Mouse (Mus musculus) liver, embryonic 14.5 days (tissue): Measurements from ENCODE around the gene Prkd1. TPM values are rescaled to one million over a fixed set of nuclear protein-coding genes. Genes with fewer than 3 reads are reported as not detected.
A peak's percentile ranks its signal among the peaks of the same experiment; 100 is the strongest.
"Not testable (repeated sequence)": the region's sequence is repeated elsewhere in the genome, so short reads cannot be mapped to it uniquely, and the experiment has no call there.

ENCODE experiments used
- ATAC-seq: fragments of 200-750 bp; cut with Nextera tagmentation; 2 replicates; pipeline ENCODE4 v1.8.0; 2017; ENCODE audit warnings: moderate number of reproducible peaks, mild to moderate bottlenecking, moderate library complexity; ENCODE audit not compliant: insufficient read depth
- DNase-seq, 3 experiments: peaks; one replicate each; pipeline ENCODE4 v3.0.0-alpha.2; 2012 to 2013; ENCODE audit warnings: low read depth in 3 of 3, low spot score in 3 of 3
- H3K27ac ChIP-seq: fragments of 300-500 bp; sonication (generic); 2 replicates; pipeline ENCODE4 v1.5.1; 2014; ENCODE audit warnings: moderate library complexity, mild to moderate bottlenecking, control low read depth, inconsistent platforms
- H3K27me3 ChIP-seq: fragments of 300-500 bp; sonication (generic); 2 replicates; pipeline ENCODE4 v1.6.1; 2014; ENCODE audit warnings: mild to moderate bottlenecking, low read length, moderate library complexity; ENCODE audit not compliant: control insufficient read depth, insufficient read depth
- H3K36me3 ChIP-seq: fragments of 300-500 bp; sonication (generic); replicated peaks from 2 replicates; pipeline ENCODE4 v1.6.1; 2014; ENCODE audit warnings: low read depth; ENCODE audit not compliant: control insufficient read depth, insufficient read depth
- H3K4me1 ChIP-seq, 2 experiments: fragments of 200-500 bp in 1 of 2; fragments of 300-500 bp in 1 of 2; sonication (generic) in 1 of 2; replicated peaks; 2 replicates each; pipeline ENCODE4 v1.6.1; 2012 to 2014; ENCODE audit warnings: antibody characterized with exemption in 1 of 2, inconsistent platforms in 1 of 2, low read length in 1 of 2; ENCODE audit not compliant: control insufficient read depth in 2 of 2, insufficient read depth in 2 of 2
- H3K4me2 ChIP-seq: fragments of 300-500 bp; sonication (generic); 2 replicates; pipeline ENCODE4 v1.6.1; 2014; ENCODE audit warnings: low read depth, mild to moderate bottlenecking, control low read depth, moderate library complexity
- H3K4me3 ChIP-seq, 2 experiments: fragments of 200-500 bp in 1 of 2; fragments of 300-500 bp in 1 of 2; sonication (generic) in 1 of 2; 2 replicates each; pipeline ENCODE4 v1.5.1; 2012 to 2014; ENCODE audit warnings: low read depth in 2 of 2, low read length in 2 of 2, mild to moderate bottlenecking in 2 of 2, control low read depth in 1 of 2, inconsistent platforms in 1 of 2, moderate library complexity in 1 of 2; ENCODE audit not compliant: insufficient read depth in 1 of 2
- H3K9ac ChIP-seq: fragments of 300-500 bp; sonication (generic); replicated peaks from 2 replicates; pipeline ENCODE4 v1.6.1; 2014; ENCODE audit warnings: mild to moderate bottlenecking, control low read depth, moderate library complexity
- H3K9me3 ChIP-seq: fragments of 300-500 bp; sonication (generic); 2 replicates; pipeline ENCODE4 v1.6.1; 2016; ENCODE audit warnings: low read length, mixed read lengths; ENCODE audit not compliant: control insufficient read depth
- CTCF ChIP-seq: IDR thresholded peaks from 2 replicates; pipeline ENCODE4 v1.5.1; 2016; ENCODE audit warnings: antibody characterized with exemption, low read depth, control low read depth
- EP300 ChIP-seq: IDR thresholded peaks from 2 replicates; pipeline ENCODE4 v1.6.1; 2016; ENCODE audit warnings: antibody characterized with exemption, low read depth
- WGBS: fragments of 180-500 bp; shearing (Covaris S2); extraction: QIAGEN DNeasy Blood & Tissue Kit; methylation state at CpG from one replicate; pipeline ENCODE4 v1.1.7; 2014; ENCODE audit not compliant: insufficient replicate concordance; 5-methylcytosine and 5-hydroxymethylcytosine counted together
- polyA plus RNA-seq, 2 experiments: library from polyadenylated mRNA; depleted of rRNA in 1 of 2; stranded (reverse) in 1 of 2; unstranded in 1 of 2; fragments of >200 nt; fragmentation: Nextera tagmentation in 1 of 2; extraction: Ambion mirVana in 1 of 2; gene quantifications; 2 replicates each; pipeline versions ENCODE4 v1.2.1 to v1.2.3; 2012 to 2014

Gene Prkd1
- polyA plus RNA-seq, 2 experiments: 0.56 to 0.73 TPM

GRCm38 (mm10) chr12:50640171-50640570 is 8.7 kb downstream of the Prkd1 start:
- peak; percentile 82 for ATAC-seq
- TF ChIP-seq CTCF (no peak), EP300 (peak; percentile 72)
- Histone ChIP-seq H3K4me1 (peaks cover 0 to 6% of the 10 kb centered on the region in 2 experiments; a peak in 3 of 4 replicates), H3K9me3 (no peaks in the 10 kb centered on the region), H3K27ac (no peak overlapping the region), H3K4me2 (peak overlapping the region; percentile 22), H3K4me3 (no peak overlapping the region), H3K27me3 (no peaks in the 10 kb centered on the region), H3K36me3 (no peaks in the 10 kb centered on the region), H3K9ac (no peak overlapping the region)
- DNase-seq: no peak
- WGBS: 14% methylated on average over 4 of the region's 4 CpGs

GRCm38 (mm10) chr12:50634436-50634835 is 14.5 kb downstream of the Prkd1 start:
- Histone ChIP-seq H3K27me3 (no peaks in the 10 kb centered on the region), H3K4me3 (no peak overlapping the region)

GRCm38 (mm10) chr12:50626100-50626499 is 22.8 kb downstream of the Prkd1 start:
- H3K27ac ChIP-seq, H3K4me3 ChIP-seq, H3K27me3 ChIP-seq, H3K4me1 ChIP-seq, ATAC-seq, H3K9me3 ChIP-seq, H3K36me3 ChIP-seq, DNase-seq, H3K4me2 ChIP-seq, H3K9ac ChIP-seq: not testable (repeated sequence)
- 44% methylated on average over 2 of the region's 2 CpGs for WGBS

More at GRCm38 (mm10) chr12:50634436-50634835, 14.5 kb downstream of the Prkd1 start:
- no peak overlapping the region for H3K4me2 ChIP-seq
- no peak for TF ChIP-seq CTCF
- TF ChIP-seq EP300: no peak
- ATAC-seq: no peak
- no peak for DNase-seq
- H3K36me3 ChIP-seq: no peaks in the 10 kb centered on the region
- H3K9me3 ChIP-seq: no peaks in the 10 kb centered on the region
- 60% methylated on average over 6 of the region's 6 CpGs for WGBS
- H3K4me1 ChIP-seq: no peaks in the 10 kb centered on the region
- H3K9ac ChIP-seq: no peak overlapping the region
- no peak overlapping the region for H3K27ac ChIP-seq

- ATAC-seq: no peak
- H3K36me3 ChIP-seq: no peaks in the 10 kb centered on the region
- H3K27ac ChIP-seq: no peak overlapping the region
- H3K4me2 ChIP-seq: no peak overlapping the region
- no peak for TF ChIP-seq CTCF
- TF ChIP-seq EP300: no peak
- no peak overlapping the region for H3K9ac ChIP-seq
- DNase-seq: no peak
- WGBS: 58% methylated on average over 4 of the region's 4 CpGs
- no peaks in the 10 kb centered on the region for H3K4me1 ChIP-seq
- no peak overlapping the region for H3K4me3 ChIP-seq
- no peaks in the 10 kb centered on the region for H3K27me3 ChIP-seq
- no peaks in the 10 kb centered on the region for H3K9me3 ChIP-seq
Observed at GRCm38 (mm10) chr12:50624175-50624574, 24.7 kb downstream of the Prkd1 start.

- TF ChIP-seq EP300 (no peak), CTCF (no peak)
- 42% methylated on average over 1 of the region's 1 CpGs for WGBS
- no peak for ATAC-seq
Observed at GRCm38 (mm10) chr12:50615852-50616251, 33.0 kb downstream of the Prkd1 start.

More at GRCm38 (mm10) chr12:50615852-50616251, 33.0 kb downstream of the Prkd1 start:
- no peak overlapping the region for H3K27ac ChIP-seq
- H3K9me3 ChIP-seq: no peaks in the 10 kb centered on the region
- H3K36me3 ChIP-seq: no peaks in the 10 kb centered on the region
- H3K9ac ChIP-seq: no peak overlapping the region
- H3K27me3 ChIP-seq: no peaks in the 10 kb centered on the region
- no peak overlapping the region for H3K4me3 ChIP-seq
- H3K4me2 ChIP-seq: no peak overlapping the region
- no peak for DNase-seq
- H3K4me1 ChIP-seq: no peaks in the 10 kb centered on the region
